Mouse (Mus musculus): ENCODE measurements around the gene Mfap5.

GRCm38 (mm10) chr6:122514312-122514711 is 8.7 kb downstream of the Mfap5 start:
- TF ChIP-seq CTCF (IDR thresholded peaks at IDR 0.05; ENCODE audit: control insufficient read depth, insufficient read depth, low read length) (no peak), POLR2A (IDR thresholded peaks at IDR 0.05; ENCODE audit: borderline replicate concordance, control insufficient read depth, low read depth, low read length) (no peak)

All from bone marrow, adult 2 months (tissue).